Mouse (Mus musculus) thymus, postnatal 0 days (tissue): ENCODE results near the gene Nptx1. TPM values are rescaled to one million over a fixed set of nuclear protein-coding genes. Genes with fewer than 3 reads are reported as not detected.

Experiments
- DNase-seq: peaks from one replicate; pipeline ENCODE4 v3.0.0-alpha.2; 2015; ENCODE audit warnings: low spot score
- polyA plus RNA-seq: library from polyadenylated mRNA; unstranded; fragments of >200 nt; fragmentation: Nextera tagmentation; extraction: Ambion mirVana; gene quantifications from 2 replicates; pipeline ENCODE4 v1.2.1, GENCODE M21; 2015

Gene Nptx1
- polyA plus RNA-seq, 1 experiment from 2014 or later = 0.23 TPM

DNA sequence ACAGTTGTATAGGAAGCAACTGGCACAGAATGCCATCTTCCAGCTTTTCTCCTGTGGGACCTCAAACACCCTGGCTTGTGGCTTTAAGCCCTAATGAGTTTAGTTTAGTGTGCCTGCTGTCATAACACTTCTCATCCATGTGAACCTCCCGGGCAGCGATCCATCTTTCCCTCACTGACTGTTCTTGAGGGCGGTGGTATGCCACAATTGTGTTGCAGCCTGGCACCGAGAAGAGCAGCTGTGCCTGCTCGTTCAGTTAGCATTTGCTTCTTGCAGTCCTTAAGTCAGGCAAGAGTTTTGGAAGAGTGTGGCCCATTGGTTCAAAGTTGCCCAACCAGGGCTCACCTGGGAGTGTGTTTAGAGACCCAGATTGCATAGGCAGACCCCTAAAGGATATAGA, 51.4 kb downstream of the Nptx1 start:
- DNase-seq = no peak

DNA sequence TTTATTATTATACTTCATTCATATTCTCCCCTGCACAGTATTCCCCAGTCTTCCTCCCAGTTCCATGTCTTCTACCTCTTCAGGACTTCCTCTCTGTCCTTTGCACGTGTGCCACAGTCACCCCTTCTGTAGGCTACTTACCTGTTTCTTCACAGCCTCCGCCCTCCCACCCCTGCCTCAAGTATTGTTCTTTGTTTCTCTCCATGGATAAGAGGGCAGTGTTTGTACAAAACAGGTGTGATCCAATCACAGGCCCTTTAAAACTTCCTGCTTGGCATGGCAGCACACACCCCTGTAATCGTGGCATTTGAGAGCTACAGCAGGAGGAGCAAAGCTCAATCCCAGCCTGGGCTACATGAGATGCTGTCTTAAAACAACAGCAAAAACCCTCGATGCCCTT, 54.0 kb downstream of the Nptx1 start:
- DNase-seq = no peak

DNA sequence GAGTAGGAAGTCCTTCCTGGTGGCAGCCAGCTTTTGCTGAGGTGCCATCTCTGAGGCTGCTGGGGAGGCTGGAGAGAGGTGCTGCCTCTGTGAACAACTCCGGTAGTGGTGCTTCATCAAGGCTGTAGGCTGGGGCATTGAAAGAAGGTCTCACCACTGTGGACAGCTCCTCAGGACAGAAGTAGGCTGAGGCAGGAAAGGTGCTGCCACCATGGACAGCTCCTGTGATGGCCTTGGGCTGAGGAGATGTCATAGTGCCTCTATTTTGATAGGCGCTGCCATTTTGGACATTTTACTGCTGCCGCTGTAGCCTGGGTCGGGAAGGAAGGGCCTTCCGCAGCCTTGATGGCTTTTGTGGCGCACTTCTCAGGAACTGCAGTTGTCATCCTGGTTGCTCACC, 54.7 kb downstream of the Nptx1 start:
- no peak for DNase-seq

DNA sequence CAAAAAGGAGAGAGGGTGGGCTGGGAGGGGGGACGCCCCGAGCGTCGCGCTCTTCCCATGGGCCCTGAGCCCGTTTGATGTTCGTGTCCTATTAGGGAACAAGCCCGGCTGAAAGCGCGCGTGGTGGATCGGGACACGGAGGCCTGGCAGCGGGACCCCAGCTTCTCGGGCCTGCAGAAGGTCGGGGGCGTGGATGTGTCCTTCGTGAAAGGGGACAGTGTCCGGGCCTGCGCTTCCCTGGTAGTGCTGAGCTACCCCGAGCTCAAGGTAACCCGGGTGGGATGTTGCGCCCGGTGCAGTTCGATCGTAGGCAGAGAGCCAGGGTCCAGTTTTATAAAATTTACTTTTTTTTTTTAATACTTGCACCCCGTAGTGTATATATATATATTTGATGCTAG, 55.9 kb downstream of the Nptx1 start:
- DNase-seq = no peak

DNA sequence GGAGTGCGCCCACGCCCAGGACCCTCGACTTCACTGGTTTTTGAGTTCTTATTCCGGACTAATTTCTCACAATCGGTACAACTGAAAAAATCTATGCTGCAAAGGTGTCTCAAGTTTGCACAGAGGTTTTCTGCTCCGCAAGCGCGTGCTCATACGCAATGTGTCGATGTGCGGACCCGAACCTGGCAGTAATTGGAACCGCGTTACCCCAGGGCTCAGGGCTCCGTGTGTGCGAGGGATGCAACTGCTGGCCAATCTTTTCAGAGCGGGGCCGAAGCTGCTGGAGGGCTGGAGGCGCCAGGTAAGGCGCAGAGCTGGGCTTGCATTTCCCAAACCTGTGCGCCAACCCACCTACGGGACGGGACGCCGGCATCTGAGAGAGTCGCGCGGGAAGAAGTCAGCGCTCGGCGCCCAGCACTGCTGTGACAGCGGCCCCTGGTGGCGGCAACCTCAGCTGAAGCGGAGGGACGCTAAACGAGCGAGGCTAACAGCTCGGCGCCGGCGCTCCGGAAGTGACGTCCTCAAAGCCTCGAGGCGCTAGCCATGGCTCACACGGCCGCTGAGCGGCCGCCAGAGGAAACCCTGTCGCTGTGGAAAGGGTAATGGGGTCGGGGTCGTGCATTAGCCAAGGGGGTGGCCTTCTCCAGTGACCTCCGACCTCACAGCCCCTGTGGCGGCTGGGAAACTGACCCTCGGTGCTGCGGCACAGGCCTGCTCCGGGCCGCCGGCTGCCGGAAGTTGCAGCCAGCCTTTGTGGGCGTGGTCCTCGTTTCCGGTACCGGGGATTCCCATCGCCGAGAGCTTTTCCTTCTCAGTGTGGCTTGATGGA, 56.5 kb downstream of the Nptx1 start, which contains the start of gene Endov:
Endov (plus strand) TSS at position 487 of the 829 bp plus-strand sequence.
- DNase-seq = peak; percentile 98

Other genes with a start within 250 kb of the Nptx1 start
- gene Eif4a3, start 247.7 kb downstream of the Nptx1 start, polyA plus RNA-seq = 417 and 424 TPM in 2 replicates
- gene Card14, start 240.0 kb downstream of the Nptx1 start, polyA plus RNA-seq = 0.14 and 0.17 TPM in 2 replicates
- 5.4 and 6.1 TPM in 2 replicates for gene Sgsh, start 192.2 kb downstream of the Nptx1 start, polyA plus RNA-seq
- gene Slc26a11, start 192.2 kb downstream of the Nptx1 start, polyA plus RNA-seq = 2.1 and 2.5 TPM in 2 replicates
- gene Rnf213, start 154.7 kb downstream of the Nptx1 start, polyA plus RNA-seq = 18.7 and 20.2 TPM in 2 replicates
- 17.8 and 19.4 TPM in 2 replicates for gene Endov, start 56.4 kb downstream of the Nptx1 start, polyA plus RNA-seq
- gene Rptor, start 55.2 kb upstream of the Nptx1 start, polyA plus RNA-seq = 12.3 and 14.0 TPM in 2 replicates